Mouse (Mus musculus) kidney, adult 10 weeks (tissue): ENCODE data around the gene Emc3. TPM values are rescaled to one million over a fixed set of nuclear protein-coding genes. Genes with fewer than 3 reads are reported as not detected.

Source experiments
- polyA plus RNA-seq: library from polyadenylated mRNA; stranded (reverse); fragments of 350-450 nt; fragmentation: Illumina TruSeq; extraction: RNeasy Lipid Tissue Mini Kit (QIAGEN cat#74804); gene quantifications from one replicate; pipeline ENCODE4 v1.2.3, GENCODE M21; 2014; ENCODE audit warnings: low read depth, low replicate concordance

The Emc3 gene
- 92.6 TPM for polyA plus RNA-seq

DNA sequence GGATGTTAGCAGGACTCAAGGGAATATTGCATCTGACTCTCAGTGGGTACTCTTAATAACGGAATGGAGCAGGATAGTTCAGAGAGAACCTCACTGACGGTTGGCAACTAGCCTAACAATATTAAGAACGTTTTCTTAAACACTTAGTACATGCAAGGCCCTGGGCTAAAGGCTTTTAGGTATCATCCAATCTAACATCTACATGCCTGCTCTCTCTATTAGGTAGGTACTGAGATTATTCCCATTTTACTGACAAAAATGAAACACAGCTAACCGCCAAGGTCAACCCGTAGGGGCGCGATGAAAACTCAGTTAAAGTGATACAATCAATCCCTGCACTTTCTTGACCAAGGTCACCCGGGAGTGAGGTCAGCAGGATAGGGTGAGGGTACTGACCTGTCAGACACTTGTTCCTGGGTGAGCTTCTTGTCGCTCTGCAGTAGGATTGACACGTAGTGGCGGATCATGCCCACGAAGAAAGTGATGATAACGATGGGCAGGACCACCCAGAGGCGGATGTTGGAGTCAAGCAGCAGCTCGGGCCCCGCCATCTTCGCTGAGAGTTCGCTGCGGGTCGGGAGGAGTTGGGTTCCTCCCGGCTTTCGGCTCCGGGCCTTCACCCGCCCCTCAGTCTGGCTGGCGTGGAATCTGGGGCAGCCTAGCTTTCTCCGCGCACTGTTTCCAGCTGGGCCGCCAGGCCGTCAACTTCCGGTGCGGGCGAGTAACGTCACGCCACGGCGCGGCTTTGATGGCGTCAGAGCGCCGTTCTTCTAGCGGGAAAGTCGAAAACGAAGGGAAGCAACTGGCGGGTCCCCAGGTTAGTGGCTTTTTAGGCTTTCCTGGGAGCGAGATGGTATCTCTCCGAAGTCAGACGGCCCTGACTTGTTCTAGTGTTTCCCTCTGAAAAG lies at the start of gene Emc3, which contains the start of gene Fancd2:
Gene Emc3, minus strand, starts transcription at position 721 of the 908 bp plus-strand sequence.
Gene Fancd2, plus strand, starts transcription at position 751 of the 908 bp plus-strand sequence.

DNA sequence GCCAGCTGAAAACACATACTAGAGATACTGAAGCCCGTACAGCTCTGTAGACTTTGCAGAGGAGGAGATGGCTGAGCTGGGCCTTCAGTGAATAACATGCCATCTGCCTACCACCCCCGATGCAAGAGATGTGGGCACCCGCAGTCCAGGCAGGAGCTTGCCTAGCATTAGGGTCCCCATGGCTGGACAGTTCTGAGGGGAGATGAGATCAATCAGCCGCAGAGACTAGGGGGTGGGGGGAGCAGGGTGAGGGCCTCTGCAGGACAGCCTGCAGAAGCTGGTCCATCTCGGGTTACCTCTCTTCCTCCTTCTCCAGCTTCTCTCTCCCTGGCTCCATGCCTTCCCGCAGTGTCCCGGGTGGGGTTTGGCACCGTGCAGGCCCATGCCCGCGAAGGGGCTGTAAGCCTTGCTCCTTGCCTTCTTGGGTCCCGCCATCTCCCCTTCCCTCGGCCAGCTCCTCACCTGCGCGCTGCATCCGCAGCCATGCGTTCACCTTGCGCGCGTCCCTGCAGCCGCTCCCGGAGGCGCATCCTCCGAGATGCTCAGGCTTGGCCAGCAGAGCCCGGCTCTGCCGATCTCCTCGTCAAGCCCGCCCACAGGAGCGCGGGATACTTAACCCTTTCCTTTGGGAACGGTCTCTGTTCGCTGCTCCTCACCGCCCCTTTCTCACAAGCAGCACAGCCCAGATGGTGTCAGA lies 29.9 kb downstream of the Emc3 start, which contains the start of gene Prrt3:
Gene Prrt3, minus strand, starts transcription at position 544 of the 697 bp plus-strand sequence.

DNA sequence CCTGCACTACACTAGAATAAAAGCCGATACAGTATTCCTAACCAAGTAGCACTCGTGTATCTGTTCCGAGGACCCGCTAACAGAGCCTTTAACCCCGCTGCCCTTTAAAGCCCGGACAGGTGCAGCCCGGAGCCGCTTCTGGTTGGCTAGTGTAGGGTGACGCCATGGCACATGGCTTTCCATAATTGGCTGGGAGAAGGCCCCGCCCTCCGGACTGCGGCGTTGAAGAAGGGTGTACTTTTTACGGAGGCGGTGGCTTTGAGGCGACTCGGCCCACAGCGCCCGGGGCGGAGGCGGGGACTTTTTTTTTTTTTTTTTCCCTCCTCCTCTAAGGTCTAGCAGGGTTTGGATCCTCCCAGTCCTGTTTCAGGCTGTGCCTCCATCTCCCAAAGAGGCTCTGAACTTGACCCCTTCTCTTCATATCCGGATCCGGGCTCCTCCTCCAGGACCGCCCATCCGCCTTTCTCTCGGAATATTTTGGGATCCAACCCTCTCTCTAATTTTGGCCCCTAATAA lies 48.3 kb downstream of the Emc3 start, which contains the start of gene Creld1:
Gene Creld1, plus strand, starts transcription at position 198 of the 516 bp plus-strand sequence.

DNA sequence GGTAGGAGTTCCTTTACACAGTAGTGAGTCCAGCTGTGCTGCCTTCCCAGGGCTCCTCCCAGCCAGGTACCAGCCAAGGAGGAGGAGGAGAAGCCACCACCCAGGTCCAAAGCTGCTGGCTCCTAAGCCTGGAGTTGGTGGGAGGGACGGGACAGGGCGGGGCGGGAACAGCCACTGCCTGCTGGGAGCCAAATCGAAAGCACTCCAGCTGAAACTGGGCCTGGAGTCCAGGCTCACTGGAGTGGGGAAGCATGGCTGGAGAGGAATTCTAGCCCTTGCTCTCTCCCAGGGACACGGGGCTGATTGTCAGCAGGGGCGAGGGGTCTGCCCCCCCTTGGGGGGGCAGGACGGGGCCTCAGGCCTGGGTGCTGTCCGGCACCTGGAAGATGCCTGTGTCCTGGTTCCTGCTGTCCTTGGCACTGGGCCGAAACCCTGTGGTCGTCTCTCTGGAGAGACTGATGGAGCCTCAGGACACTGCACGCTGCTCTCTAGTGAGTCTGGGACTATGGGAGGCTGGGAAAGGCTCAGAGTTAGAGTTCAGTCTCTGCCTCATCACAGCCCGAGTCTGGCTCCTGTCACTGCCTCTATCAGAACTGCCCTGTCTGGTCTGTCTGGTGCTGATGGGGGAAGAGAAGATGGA lies 60.0 kb downstream of the Emc3 start, which contains the start of gene Il17rc:
Gene Il17rc, plus strand, starts transcription at position 131 of the 640 bp plus-strand sequence.

Other genes with a start within 250 kb of the Emc3 start
- not detected for gene Cpne9, start 249.3 kb downstream of the Emc3 start, polyA plus RNA-seq
- 2.6 TPM for gene Brpf1, start 224.5 kb downstream of the Emc3 start, polyA plus RNA-seq
- gene Ogg1, start 204.7 kb downstream of the Emc3 start, polyA plus RNA-seq: 1.6 TPM
- 22.2 TPM for gene Camk1, start 187.7 kb downstream of the Emc3 start, polyA plus RNA-seq
- gene Tada3, start 153.8 kb downstream of the Emc3 start, polyA plus RNA-seq: 1.4 TPM
- 127 TPM for gene Arpc4, start 153.5 kb downstream of the Emc3 start, polyA plus RNA-seq
- 0.32 TPM for gene Ttll3, start 142.4 kb downstream of the Emc3 start, polyA plus RNA-seq
- gene Rpusd3, start 112.3 kb downstream of the Emc3 start, polyA plus RNA-seq: 0.69 TPM
- gene Cidec, start 95.9 kb downstream of the Emc3 start, polyA plus RNA-seq: 0.24 TPM
- 29.4 TPM for gene Jagn1, start 89.1 kb downstream of the Emc3 start, polyA plus RNA-seq
- 4.5 TPM for gene Il17re, start 73.2 kb downstream of the Emc3 start, polyA plus RNA-seq
- 6.2 TPM for gene Il17rc, start 60.2 kb downstream of the Emc3 start, polyA plus RNA-seq
- 1.5 TPM for gene Creld1, start 48.4 kb downstream of the Emc3 start, polyA plus RNA-seq
- not detected for gene Prrt3, start 29.7 kb downstream of the Emc3 start, polyA plus RNA-seq
- 0.16 TPM for gene Fancd2, start within 50 bp of the Emc3 start, polyA plus RNA-seq
- 7.1 TPM for gene Fancd2os, start 69.1 kb upstream of the Emc3 start, polyA plus RNA-seq
- gene Brk1, start 73.1 kb upstream of the Emc3 start, polyA plus RNA-seq: 46.0 TPM
- 20.6 TPM for gene Vhl, start 92.3 kb upstream of the Emc3 start, polyA plus RNA-seq
- 8.8 TPM for gene Irak2, start 106.8 kb upstream of the Emc3 start, polyA plus RNA-seq
- gene Tatdn2, start 165.4 kb upstream of the Emc3 start, polyA plus RNA-seq: 24.3 TPM
- gene Ghrl, start 188.2 kb upstream of the Emc3 start, polyA plus RNA-seq: not detected
- gene Sec13, start 209.1 kb upstream of the Emc3 start, polyA plus RNA-seq: 21.0 TPM